Mouse (Mus musculus): ENCODE results near the gene Abcc2. TPM values are rescaled to one million over a fixed set of nuclear protein-coding genes. Genes with fewer than 3 reads are reported as not detected.

Gene Abcc2
- not detected for polyA plus RNA-seq (2012; fragmentation: generic; extraction: Trizol)
- long read RNA-seq, experiment 1: 0 reads
- long read RNA-seq, experiment 2: 0 reads

DNA sequence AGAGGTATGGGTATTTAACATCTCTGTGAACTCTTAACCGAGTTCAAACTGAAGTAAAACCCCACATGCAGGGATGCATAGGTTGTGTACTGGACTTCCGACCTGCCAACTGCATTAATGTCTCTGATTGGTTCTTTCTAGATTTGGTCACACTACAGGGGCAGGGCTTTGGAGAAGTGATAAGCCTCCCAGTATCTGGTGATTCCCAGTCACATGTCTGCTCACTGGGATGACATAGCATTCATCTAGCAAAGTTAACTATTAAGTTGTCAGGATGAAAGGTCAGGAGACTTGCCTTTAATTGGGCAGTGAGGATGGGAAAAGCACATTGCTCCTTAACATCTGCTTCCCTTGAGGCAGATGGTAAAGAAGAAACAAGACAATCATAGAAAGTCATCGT, at the start of gene Abcc2:
Abcc2 (plus strand) TSS at position 213 of the 400 bp plus-strand sequence.
- Histone ChIP-seq H3K27me3 (ENCODE audit: control insufficient read depth, insufficient read depth, insufficient read length) (peaks cover 19% of the 10 kb centered on the region), H3K36me3 (ENCODE audit: control insufficient read depth, insufficient read depth) (no peaks in the 10 kb centered on the region), H3K79me3 (ENCODE audit: low read depth) (no peaks in the 10 kb centered on the region), H3K4me3 (ENCODE audit: insufficient read depth, poor library complexity, severe bottlenecking) (no peak within 1 kb of the TSS), H3K79me2 (ENCODE audit: control insufficient read depth, insufficient read depth) (no peaks in the 10 kb centered on the region), H3ac (ENCODE audit: control insufficient read depth, insufficient read length, low read depth) (no peak within 1 kb of the TSS)
- TF ChIP-seq CEBPB (IDR thresholded peaks at IDR 0.05; ENCODE audit: low read depth) (no peak), MAX (IDR thresholded peaks at IDR 0.05) (no peak), MYOG (IDR thresholded peaks at IDR 0.05; ENCODE audit: control insufficient read depth, extremely low read depth, insufficient read length) (no peak), FOSL1 (IDR thresholded peaks at IDR 0.05; ENCODE audit: insufficient read depth, low read length, poor library complexity, severe bottlenecking) (no peak), USF1 (IDR thresholded peaks at IDR 0.05; ENCODE audit: low read depth) (no peak), MYOD1 (IDR thresholded peaks at IDR 0.05; ENCODE audit: control insufficient read depth, insufficient read length, low read depth) (no peak), CTCF (IDR thresholded peaks at IDR 0.05; ENCODE audit: control insufficient read depth, insufficient read depth, insufficient read length) (no peak)

DNA sequence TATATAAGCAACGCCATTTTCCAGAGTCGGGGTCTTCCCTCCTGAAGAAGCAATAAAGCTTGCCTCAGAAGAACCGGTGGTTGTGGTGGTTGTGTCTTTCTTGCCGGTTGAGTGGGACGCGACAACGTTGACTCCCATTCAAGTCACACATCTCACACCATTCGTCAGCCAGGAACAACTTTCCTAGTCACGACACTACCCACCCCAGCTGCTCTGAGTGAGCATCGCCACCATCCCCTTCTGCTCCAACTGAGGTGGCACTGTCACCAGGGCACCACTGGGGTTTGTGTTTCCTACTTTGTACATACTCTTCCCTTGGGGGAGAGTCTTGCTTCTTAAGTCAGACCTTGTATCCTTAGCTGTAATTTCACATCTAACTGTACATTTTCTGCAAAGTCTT, 43.6 kb upstream of the Abcc2 start:
- no peak for TF ChIP-seq MYOD1 (IDR thresholded peaks at IDR 0.05; ENCODE audit: control insufficient read depth, insufficient read length, low read depth)
- no peak for TF ChIP-seq CEBPB (IDR thresholded peaks at IDR 0.05; ENCODE audit: low read depth)
- no peak for TF ChIP-seq MAX (IDR thresholded peaks at IDR 0.05)
- no peak overlapping the region for H3ac ChIP-seq (ENCODE audit: control insufficient read depth, insufficient read length, low read depth)
- H3K36me3 ChIP-seq (ENCODE audit: control insufficient read depth, insufficient read depth): peaks cover 72% of the 10 kb centered on the region

DNA sequence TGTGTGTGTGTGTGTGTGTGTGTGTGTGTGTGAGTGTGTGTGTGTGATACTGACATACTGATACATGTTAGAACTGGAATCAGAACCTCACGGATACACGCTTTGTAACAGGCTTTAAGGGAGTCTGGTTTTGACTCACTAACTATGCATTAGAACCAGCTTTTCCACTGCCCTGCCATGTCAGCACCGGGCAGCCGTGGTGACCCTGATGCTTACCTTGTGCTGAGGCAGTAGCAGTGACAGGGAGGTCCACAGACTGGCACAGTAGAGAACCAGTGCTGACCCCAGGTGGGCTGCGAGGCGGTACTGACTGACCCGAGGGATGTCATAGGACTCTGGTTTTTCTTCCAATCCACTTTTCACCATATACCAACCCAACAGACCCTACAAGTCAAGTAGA, 38.6 kb upstream of the Abcc2 start:
- Histone ChIP-seq H3K79me2 (ENCODE audit: control insufficient read depth, insufficient read depth) (no peaks in the 10 kb centered on the region), H3K27me3 (ENCODE audit: control insufficient read depth, insufficient read depth, insufficient read length) (no peaks in the 10 kb centered on the region), H3K79me3 (ENCODE audit: low read depth) (no peaks in the 10 kb centered on the region), H3K4me3 (ENCODE audit: insufficient read depth, poor library complexity, severe bottlenecking) (no peak overlapping the region), H3K36me3 (ENCODE audit: control insufficient read depth, insufficient read depth) (peaks cover 86% of the 10 kb centered on the region), H3ac (ENCODE audit: control insufficient read depth, insufficient read length, low read depth) (no peak overlapping the region)
- TF ChIP-seq FOSL1 (IDR thresholded peaks at IDR 0.05; ENCODE audit: insufficient read depth, low read length, poor library complexity, severe bottlenecking): no peak
- TF ChIP-seq MYOD1 (IDR thresholded peaks at IDR 0.05; ENCODE audit: control insufficient read depth, insufficient read length, low read depth): no peak
- no peak for TF ChIP-seq MAX (IDR thresholded peaks at IDR 0.05)
- TF ChIP-seq CTCF (IDR thresholded peaks at IDR 0.05; ENCODE audit: control insufficient read depth, insufficient read depth, insufficient read length): no peak
- no peak for TF ChIP-seq USF1 (IDR thresholded peaks at IDR 0.05; ENCODE audit: low read depth)
- TF ChIP-seq MYOG (IDR thresholded peaks at IDR 0.05; ENCODE audit: control insufficient read depth, extremely low read depth, insufficient read length): no peak
- no peak for TF ChIP-seq CEBPB (IDR thresholded peaks at IDR 0.05; ENCODE audit: low read depth)

More for the DNA sequence above, 43.6 kb upstream of the Abcc2 start:
- H3K79me2 ChIP-seq (ENCODE audit: control insufficient read depth, insufficient read depth): no peaks in the 10 kb centered on the region
- H3K27me3 ChIP-seq (ENCODE audit: control insufficient read depth, insufficient read depth, insufficient read length): no peaks in the 10 kb centered on the region
- H3K4me3 ChIP-seq (ENCODE audit: insufficient read depth, poor library complexity, severe bottlenecking): no peak overlapping the region
- H3K79me3 ChIP-seq (ENCODE audit: low read depth): no peaks in the 10 kb centered on the region

GRCm38 (mm10) chr19:43745740-43746139, 36.3 kb upstream of the Abcc2 start:
- H3K36me3 ChIP-seq (ENCODE audit: control insufficient read depth, insufficient read depth): peaks cover 87% of the 10 kb centered on the region
- H3K79me2 ChIP-seq (ENCODE audit: control insufficient read depth, insufficient read depth): no peaks in the 10 kb centered on the region
- TF ChIP-seq CEBPB (IDR thresholded peaks at IDR 0.05; ENCODE audit: low read depth) (no peak), MYOD1 (IDR thresholded peaks at IDR 0.05; ENCODE audit: control insufficient read depth, insufficient read length, low read depth) (no peak), MAX (IDR thresholded peaks at IDR 0.05) (no peak), MYOG (IDR thresholded peaks at IDR 0.05; ENCODE audit: control insufficient read depth, extremely low read depth, insufficient read length) (no peak), USF1 (IDR thresholded peaks at IDR 0.05; ENCODE audit: low read depth) (no peak), FOSL1 (IDR thresholded peaks at IDR 0.05; ENCODE audit: insufficient read depth, low read length, poor library complexity, severe bottlenecking) (no peak), CTCF (IDR thresholded peaks at IDR 0.05; ENCODE audit: control insufficient read depth, insufficient read depth, insufficient read length) (no peak)
- no peaks in the 10 kb centered on the region for H3K79me3 ChIP-seq (ENCODE audit: low read depth)
- no peak overlapping the region for H3ac ChIP-seq (ENCODE audit: control insufficient read depth, insufficient read length, low read depth)
- no peak overlapping the region for H3K4me3 ChIP-seq (ENCODE audit: insufficient read depth, poor library complexity, severe bottlenecking)
- H3K27me3 ChIP-seq (ENCODE audit: control insufficient read depth, insufficient read depth, insufficient read length): no peaks in the 10 kb centered on the region

GRCm38 (mm10) chr19:43747877-43748276, 34.1 kb upstream of the Abcc2 start:
- Histone ChIP-seq H3K4me3 (ENCODE audit: insufficient read depth, poor library complexity, severe bottlenecking) (no peak overlapping the region), H3K27me3 (ENCODE audit: control insufficient read depth, insufficient read depth, insufficient read length) (no peaks in the 10 kb centered on the region), H3ac (ENCODE audit: control insufficient read depth, insufficient read length, low read depth) (no peak overlapping the region), H3K79me2 (ENCODE audit: control insufficient read depth, insufficient read depth) (peaks cover 12% of the 10 kb centered on the region), H3K79me3 (ENCODE audit: low read depth) (peaks cover 3% of the 10 kb centered on the region), H3K36me3 (ENCODE audit: control insufficient read depth, insufficient read depth) (peaks cover 75% of the 10 kb centered on the region)
- TF ChIP-seq MAX (IDR thresholded peaks at IDR 0.05) (no peak), MYOD1 (IDR thresholded peaks at IDR 0.05; ENCODE audit: control insufficient read depth, insufficient read length, low read depth) (no peak), USF1 (IDR thresholded peaks at IDR 0.05; ENCODE audit: low read depth) (no peak), FOSL1 (IDR thresholded peaks at IDR 0.05; ENCODE audit: insufficient read depth, low read length, poor library complexity, severe bottlenecking) (no peak), MYOG (IDR thresholded peaks at IDR 0.05; ENCODE audit: control insufficient read depth, extremely low read depth, insufficient read length) (no peak), CTCF (IDR thresholded peaks at IDR 0.05; ENCODE audit: control insufficient read depth, insufficient read depth, insufficient read length) (no peak), CEBPB (IDR thresholded peaks at IDR 0.05; ENCODE audit: low read depth) (no peak)

- no peak overlapping the region for H3ac ChIP-seq (ENCODE audit: control insufficient read depth, insufficient read length, low read depth)
- peaks cover 3% of the 10 kb centered on the region for H3K79me3 ChIP-seq (ENCODE audit: low read depth)
- H3K4me3 ChIP-seq (ENCODE audit: insufficient read depth, poor library complexity, severe bottlenecking): no peak overlapping the region
- TF ChIP-seq CTCF (IDR thresholded peaks at IDR 0.05; ENCODE audit: control insufficient read depth, insufficient read depth, insufficient read length): no peak
- TF ChIP-seq CEBPB (IDR thresholded peaks at IDR 0.05; ENCODE audit: low read depth): no peak
- no peak for TF ChIP-seq USF1 (IDR thresholded peaks at IDR 0.05; ENCODE audit: low read depth)
- TF ChIP-seq MYOD1 (IDR thresholded peaks at IDR 0.05; ENCODE audit: control insufficient read depth, insufficient read length, low read depth): no peak
- no peak for TF ChIP-seq FOSL1 (IDR thresholded peaks at IDR 0.05; ENCODE audit: insufficient read depth, low read length, poor library complexity, severe bottlenecking)
- no peak for TF ChIP-seq MAX (IDR thresholded peaks at IDR 0.05)
- TF ChIP-seq MYOG (IDR thresholded peaks at IDR 0.05; ENCODE audit: control insufficient read depth, extremely low read depth, insufficient read length): no peak
- peaks cover 12% of the 10 kb centered on the region for H3K79me2 ChIP-seq (ENCODE audit: control insufficient read depth, insufficient read depth)
- no peaks in the 10 kb centered on the region for H3K27me3 ChIP-seq (ENCODE audit: control insufficient read depth, insufficient read depth, insufficient read length)
- peaks cover 60% of the 10 kb centered on the region for H3K36me3 ChIP-seq (ENCODE audit: control insufficient read depth, insufficient read depth)
Observed at GRCm38 (mm10) chr19:43750008-43750407, 32.0 kb upstream of the Abcc2 start.
